Mouse (Mus musculus) ES-Bruce4 (cell line): ENCODE results near the gene Cdc14a. TPM values are rescaled to one million over a fixed set of nuclear protein-coding genes. Genes with fewer than 3 reads are reported as not detected.

ENCODE experiments used
- H3K27ac ChIP-seq: 2 replicates; pipeline ENCODE4 v1.5.1; 2012; ENCODE audit warnings: low read length, inconsistent platforms; ENCODE audit not compliant: insufficient read depth
- H3K27me3 ChIP-seq: 2 replicates; pipeline ENCODE4 v1.6.1; 2012; ENCODE audit warnings: mild to moderate bottlenecking, low read length, inconsistent platforms; ENCODE audit not compliant: control insufficient read depth, poor library complexity, insufficient read depth, severe bottlenecking
- H3K36me3 ChIP-seq: 2 replicates; pipeline ENCODE4 v1.6.1; 2012; ENCODE audit warnings: inconsistent platforms, mild to moderate bottlenecking, low read length, moderate library complexity; ENCODE audit not compliant: control insufficient read depth, poor library complexity, insufficient read depth, severe bottlenecking
- H3K4me1 ChIP-seq: one replicate; pipeline ENCODE4 v1.8.1; 2011; ENCODE audit warnings: low read length; ENCODE audit not compliant: control insufficient read depth, insufficient read depth
- H3K4me3 ChIP-seq: 2 replicates; pipeline ENCODE4 v1.5.1; 2011; ENCODE audit warnings: low read depth, mild to moderate bottlenecking, low read length
- H3K9ac ChIP-seq: 2 replicates; pipeline ENCODE4 v1.6.1; 2012; ENCODE audit warnings: low read depth, mild to moderate bottlenecking, inconsistent platforms; ENCODE audit not compliant: poor library complexity, severe bottlenecking
- H3K9me3 ChIP-seq: replicated peaks from 2 replicates; pipeline ENCODE4 v1.6.1; 2012; ENCODE audit warnings: mild to moderate bottlenecking, low read length, inconsistent platforms; ENCODE audit not compliant: control insufficient read depth, poor library complexity, insufficient read depth, severe bottlenecking
- CTCF ChIP-seq: IDR thresholded peaks from one replicate; pipeline ENCODE4 v1.8.1; 2011; ENCODE audit warnings: low read depth, low read length
- EP300 ChIP-seq: IDR thresholded peaks from 2 replicates; pipeline ENCODE4 v1.6.1; 2011; ENCODE audit warnings: low read depth, low read length; ENCODE audit not compliant: insufficient read depth
- POLR2A ChIP-seq: IDR thresholded peaks from one replicate; pipeline ENCODE4 v1.8.1; 2011; ENCODE audit warnings: low read length; ENCODE audit not compliant: insufficient read depth
- polyA plus RNA-seq: library from polyadenylated mRNA; stranded (reverse); fragments of >200 nt; gene quantifications from 2 replicates; pipeline ENCODE4 v1.2.4, GENCODE M21; 2011; ENCODE audit warnings: low read depth; ENCODE audit not compliant: missing spikeins, insufficient read depth, insufficient read length

The Cdc14a gene
- polyA plus RNA-seq, 1 experiment = 3.6 TPM

DNA sequence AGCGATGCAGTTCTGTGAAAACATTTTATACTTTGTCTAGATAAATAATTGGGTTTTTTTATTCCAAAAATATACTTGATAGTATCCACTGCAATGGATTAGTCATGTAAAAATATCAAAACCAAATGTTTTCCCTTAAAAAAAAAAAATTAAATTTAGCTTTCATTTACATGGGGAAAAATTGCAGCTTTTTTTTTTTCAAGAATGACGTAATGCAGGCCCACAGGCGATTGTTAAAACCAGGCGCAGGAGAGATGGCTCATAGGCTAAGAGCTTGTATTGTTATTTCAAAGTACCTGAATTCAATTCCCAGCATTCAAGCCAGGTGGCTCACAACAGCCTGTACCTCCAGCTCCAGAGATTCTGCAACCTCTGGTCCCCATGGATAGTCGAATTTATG, 196.4 kb downstream of the Cdc14a start:
- H3K27me3 ChIP-seq = no peaks in the 10 kb centered on the region

DNA sequence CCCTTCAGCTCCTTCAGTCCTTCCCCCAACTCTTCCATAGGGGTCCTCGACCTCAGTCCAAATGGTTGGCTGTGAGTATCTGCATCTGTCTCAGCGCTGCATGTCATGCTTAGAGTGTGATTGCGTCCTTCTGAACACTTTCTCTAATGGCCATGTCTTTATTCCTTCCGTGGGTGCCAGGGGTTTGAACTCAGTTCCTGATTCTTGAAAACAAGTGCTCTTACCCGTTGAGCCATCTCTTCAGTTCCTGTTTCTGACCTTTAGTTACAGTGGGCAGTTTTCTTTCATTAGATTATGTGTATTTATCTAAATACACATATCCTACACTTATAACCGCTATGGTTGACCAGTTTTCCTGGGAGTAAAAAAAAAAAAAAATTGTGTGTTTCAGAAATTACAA, 196.9 kb downstream of the Cdc14a start:
- Histone ChIP-seq H3K9me3 (0 out of 2 replicates have a peak, but pooled peaks cover 4% of the 10 kb centered on the region), H3K4me3 (no peak overlapping the region), H3K27me3 (no peaks in the 10 kb centered on the region), H3K36me3 (no peaks in the 10 kb centered on the region), H3K9ac (no peak overlapping the region), H3K27ac (no peak overlapping the region), H3K4me1 (peaks cover 4% of the 10 kb centered on the region)
- TF ChIP-seq POLR2A = no peak
- TF ChIP-seq CTCF = no peak
- no peak for TF ChIP-seq EP300

More for the DNA sequence above, 196.4 kb downstream of the Cdc14a start:
- Histone ChIP-seq H3K36me3 (no peaks in the 10 kb centered on the region), H3K27ac (no peak overlapping the region), H3K9ac (no peak overlapping the region), H3K4me3 (no peak overlapping the region), H3K4me1 (peaks cover 4% of the 10 kb centered on the region), H3K9me3 (no peaks in the 10 kb centered on the region)
- no peak for TF ChIP-seq CTCF
- TF ChIP-seq EP300 = no peak
- no peak for TF ChIP-seq POLR2A

Other genes starting within 250 kb of the Cdc14a start
- gene Gpr88, start 170.5 kb downstream of the Cdc14a start, polyA plus RNA-seq = not detected in 2 replicates
- gene Rtca, start 84.2 kb upstream of the Cdc14a start, polyA plus RNA-seq = 47.6 and 50.9 TPM in 2 replicates
- 34.4 and 37.6 TPM in 2 replicates for gene Dbt, start 89.0 kb upstream of the Cdc14a start, polyA plus RNA-seq
- 0.19 TPM in 1 of 2 replicates, not detected in the other for gene Lrrc39, start 138.9 kb upstream of the Cdc14a start, polyA plus RNA-seq
- gene Sass6, start 170.9 kb upstream of the Cdc14a start, polyA plus RNA-seq = 19.8 and 23.4 TPM in 2 replicates
- gene Trmt13, start 190.6 kb upstream of the Cdc14a start, polyA plus RNA-seq = 32.3 and 32.8 TPM in 2 replicates
- 70.4 and 78.1 TPM in 2 replicates for gene Mfsd14a, start 238.6 kb upstream of the Cdc14a start, polyA plus RNA-seq